Mouse (Mus musculus) gastrocnemius, postnatal 10 days (tissue): Measurements from ENCODE around the gene Lrrfip2. TPM values are rescaled to one million over a fixed set of nuclear protein-coding genes. Genes with fewer than 3 reads are reported as not detected.

Experiments
- total RNA-seq, 2 experiments: library from RNA; stranded (reverse); gene quantifications; 2 replicates each; pipeline ENCODE4 v1.2.3; 2021

The Lrrfip2 gene
- total RNA-seq, 2 experiments from 2014 or later = 72.3 to 80.8 TPM

Other genes starting within 250 kb of the Lrrfip2 start
- gene Als2cl, start 237.7 kb upstream of the Lrrfip2 start, total RNA-seq = 1 to 10 TPM; 4.5 to 9.7 TPM
- gene Tmie, start 237.5 kb upstream of the Lrrfip2 start, total RNA-seq = under 1 TPM; 0.47 to 0.54 TPM
- under 1 TPM in 1 of 2 experiments, not detected in 1; 0.99 TPM for gene Fam240a, start 200.7 kb upstream of the Lrrfip2 start, total RNA-seq
- not detected for gene Tdgf1, start 171.4 kb upstream of the Lrrfip2 start, total RNA-seq
- gene Lrrc2, start 166.0 kb upstream of the Lrrfip2 start, total RNA-seq = 10 to 100 TPM; 10.6 to 13.7 TPM
- gene Rtp3, start 127.0 kb upstream of the Lrrfip2 start, total RNA-seq = under 1 TPM; 0.92 to 0.93 TPM
- 10 to 100 TPM in 1 of 2 experiments, 1 to 10 TPM in 1; 1.1 to 10.1 TPM for gene Ltf, start 98.3 kb upstream of the Lrrfip2 start, total RNA-seq
- 1 to 10 TPM; 4.7 to 4.8 TPM for gene Ccrl2, start 60.1 kb upstream of the Lrrfip2 start, total RNA-seq
- gene Mlh1, start 154.2 kb downstream of the Lrrfip2 start, total RNA-seq = 10 to 100 TPM; 11.1 to 17.8 TPM
- gene Epm2aip1, start 154.3 kb downstream of the Lrrfip2 start, total RNA-seq = 10 to 100 TPM; 26.8 to 29.9 TPM
- gene Trank1, start 194.1 kb downstream of the Lrrfip2 start, total RNA-seq = under 1 TPM; 0.49 to 0.52 TPM